Mouse (Mus musculus): Measurements from ENCODE around the gene Tex13c2. TPM values are rescaled to one million over a fixed set of nuclear protein-coding genes. Genes with fewer than 3 reads are reported as not detected.
A peak's percentile ranks its signal among the peaks of the same experiment; 100 is the strongest.

The Tex13c2 gene
- not detected in 2 replicates for polyA plus RNA-seq (2015; fragmentation: Nextera tagmentation; extraction: Ambion mirVana)

- H3K27me3 ChIP-seq (ENCODE audit: control insufficient read depth, insufficient read depth, low read length): no peaks in the 10 kb centered on the region
These were observed at the start of gene Tex13c2 for GRCm38 (mm10) chrX:42489446-42489845. TSS of gene Tex13c2 (plus strand) at chrX:42489691.

GRCm38 (mm10) chrX:42450305-42450704, 39.2 kb upstream of the Tex13c2 start:
- H3K9ac ChIP-seq (ENCODE audit: low read length): no peak overlapping the region
- H3K4me3 ChIP-seq (ENCODE audit: low read length): no peak overlapping the region
- no peaks in the 10 kb centered on the region for H3K36me3 ChIP-seq (ENCODE audit: control insufficient read depth, insufficient read depth)
- no peaks in the 10 kb centered on the region for H3K9me3 ChIP-seq (replicated peaks; ENCODE audit: control insufficient read depth, low read length)
- no peaks in the 10 kb centered on the region for H3K27me3 ChIP-seq (ENCODE audit: control insufficient read depth, insufficient read depth, low read length)
- no peak for ATAC-seq (replicated peaks; ENCODE audit: extremely low read depth, insufficient read depth, low FRiP score)
- no peaks in the 10 kb centered on the region for H3K4me1 ChIP-seq (ENCODE audit: control insufficient read depth, insufficient read depth, low read length)
- no peak overlapping the region for H3K4me2 ChIP-seq (ENCODE audit: low read depth, low read length)
- no peak overlapping the region for H3K27ac ChIP-seq (ENCODE audit: low read length)
- 56% methylated on average over 1 of the region's 1 CpGs for WGBS

More at GRCm38 (mm10) chrX:42489446-42489845, at the start of gene Tex13c2:
- Histone ChIP-seq H3K27ac (ENCODE audit: low read length) (no peak within 1 kb of the TSS), H3K9ac (ENCODE audit: low read length) (no peak within 1 kb of the TSS), H3K9me3 (replicated peaks; ENCODE audit: control insufficient read depth, low read length) (no peaks in the 10 kb centered on the region), H3K36me3 (ENCODE audit: control insufficient read depth, insufficient read depth) (no peaks in the 10 kb centered on the region), H3K4me3 (ENCODE audit: low read length) (no peak within 1 kb of the TSS), H3K4me1 (ENCODE audit: control insufficient read depth, insufficient read depth, low read length) (no peaks in the 10 kb centered on the region), H3K4me2 (ENCODE audit: low read depth, low read length) (no peak within 1 kb of the TSS)
- WGBS: 86% methylated on average over 16 of the region's 16 CpGs
- no peak for ATAC-seq (replicated peaks; ENCODE audit: extremely low read depth, insufficient read depth, low FRiP score)

GRCm38 (mm10) chrX:42453001-42453400, 36.5 kb upstream of the Tex13c2 start:
- Histone ChIP-seq H3K4me1 (ENCODE audit: control insufficient read depth, insufficient read depth, low read length) (no peaks in the 10 kb centered on the region), H3K36me3 (ENCODE audit: control insufficient read depth, insufficient read depth) (no peaks in the 10 kb centered on the region), H3K9me3 (replicated peaks; ENCODE audit: control insufficient read depth, low read length) (no peaks in the 10 kb centered on the region), H3K9ac (ENCODE audit: low read length) (no peak overlapping the region), H3K27me3 (ENCODE audit: control insufficient read depth, insufficient read depth, low read length) (no peaks in the 10 kb centered on the region), H3K4me2 (ENCODE audit: low read depth, low read length) (no peak overlapping the region), H3K27ac (ENCODE audit: low read length) (no peak overlapping the region), H3K4me3 (ENCODE audit: low read length) (no peak overlapping the region)
- 88% methylated on average over 1 of the region's 1 CpGs for WGBS
- no peak for ATAC-seq (replicated peaks; ENCODE audit: extremely low read depth, insufficient read depth, low FRiP score)

GRCm38 (mm10) chrX:42454533-42454932, 35.0 kb upstream of the Tex13c2 start:
- peak; percentile 37; the same call in 1 of the 2 replicates for ATAC-seq (replicated peaks; ENCODE audit: extremely low read depth, insufficient read depth, low FRiP score)
- no peak overlapping the region for H3K9ac ChIP-seq (ENCODE audit: low read length)
- 58% methylated on average over 7 of the region's 7 CpGs for WGBS

GRCm38 (mm10) chrX:42490336-42490735, 845 bp downstream of the Tex13c2 start:
- no peak overlapping the region for H3K9ac ChIP-seq (ENCODE audit: low read length)
- H3K36me3 ChIP-seq (ENCODE audit: control insufficient read depth, insufficient read depth): no peaks in the 10 kb centered on the region

More at GRCm38 (mm10) chrX:42454533-42454932, 35.0 kb upstream of the Tex13c2 start:
- Histone ChIP-seq H3K9me3 (replicated peaks; ENCODE audit: control insufficient read depth, low read length) (no peaks in the 10 kb centered on the region), H3K4me3 (ENCODE audit: low read length) (no peak overlapping the region), H3K4me2 (ENCODE audit: low read depth, low read length) (no peak overlapping the region), H3K27me3 (ENCODE audit: control insufficient read depth, insufficient read depth, low read length) (no peaks in the 10 kb centered on the region), H3K4me1 (ENCODE audit: control insufficient read depth, insufficient read depth, low read length) (no peaks in the 10 kb centered on the region), H3K27ac (ENCODE audit: low read length) (no peak overlapping the region), H3K36me3 (ENCODE audit: control insufficient read depth, insufficient read depth) (no peaks in the 10 kb centered on the region)

DNA sequence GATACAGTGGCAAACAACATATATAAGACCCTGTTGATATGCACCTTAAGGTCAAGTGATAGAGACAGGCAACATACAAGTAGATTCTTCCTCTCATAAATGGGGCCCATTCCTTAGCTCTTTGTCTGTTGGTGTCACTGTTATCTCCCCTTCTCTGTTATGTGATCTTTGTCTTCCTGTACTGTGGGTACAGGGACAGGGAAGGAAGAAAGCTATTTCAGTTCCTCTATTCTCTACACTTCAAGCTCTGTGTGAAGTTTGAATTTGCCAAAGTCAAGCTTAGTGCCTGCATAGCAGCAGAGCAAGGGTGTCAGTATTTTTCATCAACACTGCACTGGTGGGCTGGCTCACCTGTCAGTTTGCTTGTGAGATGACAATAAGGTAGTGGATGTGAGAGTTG, 11.0 kb downstream of the Tex13c2 start:
- no peak overlapping the region for H3K4me2 ChIP-seq (ENCODE audit: low read depth, low read length)

More at GRCm38 (mm10) chrX:42490336-42490735, 845 bp downstream of the Tex13c2 start:
- H3K27ac ChIP-seq (ENCODE audit: low read length): no peak overlapping the region
- 89% methylated on average over 8 of the region's 8 CpGs for WGBS
- no peaks in the 10 kb centered on the region for H3K27me3 ChIP-seq (ENCODE audit: control insufficient read depth, insufficient read depth, low read length)
- no peaks in the 10 kb centered on the region for H3K9me3 ChIP-seq (replicated peaks; ENCODE audit: control insufficient read depth, low read length)
- no peak overlapping the region for H3K4me3 ChIP-seq (ENCODE audit: low read length)
- H3K4me2 ChIP-seq (ENCODE audit: low read depth, low read length): no peak overlapping the region
- no peaks in the 10 kb centered on the region for H3K4me1 ChIP-seq (ENCODE audit: control insufficient read depth, insufficient read depth, low read length)
- no peak for ATAC-seq (replicated peaks; ENCODE audit: extremely low read depth, insufficient read depth, low FRiP score)

GRCm38 (mm10) chrX:42502291-42503043, 13.0 kb downstream of the Tex13c2 start, which contains the start of gene Sh2d1a:
TSS of gene Sh2d1a (plus strand) at chrX:42502453.
- no peaks in the 10 kb centered on the region for H3K36me3 ChIP-seq (ENCODE audit: control insufficient read depth, insufficient read depth)
- ATAC-seq (replicated peaks; ENCODE audit: extremely low read depth, insufficient read depth, low FRiP score): no peak
- H3K27ac ChIP-seq (ENCODE audit: low read length): no peak within 1 kb of the TSS; the same call in 1 of the 2 replicates
- H3K4me1 ChIP-seq (ENCODE audit: control insufficient read depth, insufficient read depth, low read length): no peaks in the 10 kb centered on the region
- no peaks in the 10 kb centered on the region for H3K27me3 ChIP-seq (ENCODE audit: control insufficient read depth, insufficient read depth, low read length)
- H3K4me2 ChIP-seq (ENCODE audit: low read depth, low read length): no peak within 1 kb of the TSS
- no peaks in the 10 kb centered on the region for H3K9me3 ChIP-seq (replicated peaks; ENCODE audit: control insufficient read depth, low read length)
- H3K4me3 ChIP-seq (ENCODE audit: low read length): peak within 1 kb of the TSS; percentile 4; the same call in 1 of the 2 replicates
- no peak within 1 kb of the TSS; the same call in 1 of the 2 replicates for H3K9ac ChIP-seq (ENCODE audit: low read length)
- 77% methylated on average over 13 of the region's 13 CpGs for WGBS

More for the DNA sequence above, 11.0 kb downstream of the Tex13c2 start:
- H3K4me3 ChIP-seq (ENCODE audit: low read length): no peak overlapping the region
- H3K27me3 ChIP-seq (ENCODE audit: control insufficient read depth, insufficient read depth, low read length): no peaks in the 10 kb centered on the region
- no peak overlapping the region for H3K27ac ChIP-seq (ENCODE audit: low read length)
- H3K36me3 ChIP-seq (ENCODE audit: control insufficient read depth, insufficient read depth): no peaks in the 10 kb centered on the region
- no peaks in the 10 kb centered on the region for H3K9me3 ChIP-seq (replicated peaks; ENCODE audit: control insufficient read depth, low read length)
- no peak for ATAC-seq (replicated peaks; ENCODE audit: extremely low read depth, insufficient read depth, low FRiP score)
- no peak overlapping the region for H3K9ac ChIP-seq (ENCODE audit: low read length)
- no peaks in the 10 kb centered on the region for H3K4me1 ChIP-seq (ENCODE audit: control insufficient read depth, insufficient read depth, low read length)

DNA sequence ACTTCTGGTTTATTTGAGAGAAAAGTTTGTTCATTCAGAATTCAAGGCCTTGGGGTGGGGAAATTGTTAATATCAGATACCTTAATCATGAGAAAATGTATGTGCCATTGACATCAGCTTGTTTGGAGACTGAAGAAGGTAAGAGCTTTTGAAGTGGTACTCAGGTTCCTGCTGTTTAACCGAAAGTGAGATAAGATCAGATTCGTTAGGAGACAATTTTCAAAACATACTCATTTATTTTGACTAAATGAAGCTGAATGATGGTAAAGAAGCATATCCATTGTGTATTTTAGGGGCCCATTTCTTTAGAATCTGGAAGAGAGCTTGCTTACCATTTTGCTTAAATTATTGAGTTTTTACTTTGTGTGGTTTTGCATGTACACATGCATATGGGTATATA, 21.6 kb downstream of the Tex13c2 start:
- Histone ChIP-seq H3K4me1 (ENCODE audit: control insufficient read depth, insufficient read depth, low read length) (no peaks in the 10 kb centered on the region), H3K9ac (ENCODE audit: low read length) (no peak overlapping the region), H3K4me2 (ENCODE audit: low read depth, low read length) (no peak overlapping the region), H3K27me3 (ENCODE audit: control insufficient read depth, insufficient read depth, low read length) (no peaks in the 10 kb centered on the region), H3K4me3 (ENCODE audit: low read length) (no peak overlapping the region), H3K27ac (ENCODE audit: low read length) (no peak overlapping the region), H3K36me3 (ENCODE audit: control insufficient read depth, insufficient read depth) (no peaks in the 10 kb centered on the region), H3K9me3 (replicated peaks; ENCODE audit: control insufficient read depth, low read length) (no peaks in the 10 kb centered on the region)
- WGBS: 59% methylated on average over 2 of the region's 2 CpGs
- ATAC-seq (replicated peaks; ENCODE audit: extremely low read depth, insufficient read depth, low FRiP score): no peak

DNA sequence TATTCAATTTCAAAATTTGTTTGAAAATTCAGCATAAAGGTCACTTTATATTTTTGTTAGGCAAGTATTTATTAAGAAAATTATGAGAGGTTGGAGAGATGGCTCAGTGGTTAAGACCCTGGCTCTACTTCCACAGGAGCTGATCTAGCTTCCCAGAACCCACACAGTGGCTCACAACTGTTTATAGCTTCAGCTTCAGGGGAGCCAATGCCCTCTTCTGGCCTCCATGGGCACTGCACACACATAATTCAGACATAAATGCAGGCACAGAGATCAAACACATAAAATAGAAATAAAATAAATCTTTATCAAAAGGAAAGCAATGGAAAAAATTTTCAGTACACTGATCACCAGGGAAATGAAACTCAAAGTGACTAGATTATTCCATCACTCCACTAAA, 23.1 kb downstream of the Tex13c2 start:
- no peaks in the 10 kb centered on the region for H3K36me3 ChIP-seq (ENCODE audit: control insufficient read depth, insufficient read depth)
- no peaks in the 10 kb centered on the region for H3K27me3 ChIP-seq (ENCODE audit: control insufficient read depth, insufficient read depth, low read length)
- H3K4me3 ChIP-seq (ENCODE audit: low read length): no peak overlapping the region
- H3K9me3 ChIP-seq (replicated peaks; ENCODE audit: control insufficient read depth, low read length): no peaks in the 10 kb centered on the region
- no peak for ATAC-seq (replicated peaks; ENCODE audit: extremely low read depth, insufficient read depth, low FRiP score)
- no peak overlapping the region for H3K27ac ChIP-seq (ENCODE audit: low read length)
- no peak overlapping the region for H3K4me2 ChIP-seq (ENCODE audit: low read depth, low read length)
- H3K4me1 ChIP-seq (ENCODE audit: control insufficient read depth, insufficient read depth, low read length): no peaks in the 10 kb centered on the region
- H3K9ac ChIP-seq (ENCODE audit: low read length): no peak overlapping the region
